Mouse (Mus musculus) ES-E14 (cell line): ENCODE measurements at regions not wholly inside any gene's neighbourhood (a gene's known extent, or its start where the extent isn't known, plus 50 kb on each side); places are given as distances from the start of the nearest gene placed in this dataset.

Experiments used
- DNase-seq: peaks from one replicate; pipeline ENCODE4 v3.0.0-alpha.2; 2013; ENCODE audit warnings: low read depth, low spot score
- H3K27ac ChIP-seq: 2 replicates; pipeline ENCODE4 v1.5.1; 2012; ENCODE audit warnings: low read depth, mild to moderate bottlenecking, low read length, moderate library complexity, mixed read lengths; ENCODE audit not compliant: poor library complexity, insufficient read depth, severe bottlenecking
- H3K36me3 ChIP-seq: 2 replicates; pipeline ENCODE4 v1.6.1; 2012; ENCODE audit warnings: mild to moderate bottlenecking, low read length, moderate library complexity, mixed read lengths; ENCODE audit not compliant: control insufficient read depth, poor library complexity, insufficient read depth, severe bottlenecking
- H3K4me1 ChIP-seq, 2 experiments: fragments of 150-350 bp in 1 of 2; sonication (generic) in 1 of 2; 2 replicates each; pipeline ENCODE4 v1.6.1; 2012; ENCODE audit warnings: low read length in 2 of 2, mild to moderate bottlenecking in 1 of 2, mixed read lengths in 1 of 2; ENCODE audit not compliant: control insufficient read depth in 2 of 2, insufficient read depth in 2 of 2, poor library complexity in 1 of 2
- H3K4me3 ChIP-seq, 2 experiments: fragments of 150-350 bp in 1 of 2; sonication (generic) in 1 of 2; 2 replicates each; pipeline ENCODE4 v1.5.1; 2012; ENCODE audit warnings: low read length in 2 of 2, low read depth in 1 of 2, mild to moderate bottlenecking in 1 of 2, mixed read lengths in 1 of 2; ENCODE audit not compliant: insufficient read depth in 1 of 2, poor library complexity in 1 of 2, severe bottlenecking in 1 of 2
- H3K9ac ChIP-seq: 2 replicates; pipeline ENCODE4 v1.6.1; 2012; ENCODE audit warnings: low read depth, mild to moderate bottlenecking, low read length, mixed read lengths; ENCODE audit not compliant: poor library complexity, insufficient read depth, severe bottlenecking
- H3K9me3 ChIP-seq: fragments of 150-350 bp; sonication (generic); 2 replicates; pipeline ENCODE4 v1.6.1; 2012; ENCODE audit warnings: low read depth, mild to moderate bottlenecking, low read length; ENCODE audit not compliant: control insufficient read depth, insufficient read depth
- CHD2 ChIP-seq: IDR thresholded peaks from 2 replicates; pipeline ENCODE4 v1.6.1; 2014; ENCODE audit warnings: mild to moderate bottlenecking, low read depth, low read length, inconsistent platforms
- HCFC1 ChIP-seq: IDR thresholded peaks from 2 replicates; pipeline ENCODE4 v1.6.1; 2012; ENCODE audit warnings: low read length, inconsistent platforms, borderline replicate concordance; ENCODE audit not compliant: insufficient read depth
- MAFK ChIP-seq: IDR thresholded peaks from 2 replicates; pipeline ENCODE4 v1.6.1; 2014; ENCODE audit warnings: mild to moderate bottlenecking, low read depth, low read length, inconsistent platforms; ENCODE audit not compliant: insufficient read depth
- ZC3H11A ChIP-seq: IDR thresholded peaks from 2 replicates; pipeline ENCODE4 v1.6.1; 2012; ENCODE audit warnings: low read depth, mild to moderate bottlenecking, inconsistent platforms, low read length, borderline replicate concordance
- ZNF384 ChIP-seq: IDR thresholded peaks from 2 replicates; pipeline ENCODE4 v1.6.1; 2012; ENCODE audit warnings: low read depth, low read length, inconsistent platforms
- in situ Hi-C, 2 experiments: fragments of 600-800 bp; cut with MboI; formaldehyde crosslinking; loops; one replicate each; pipeline ENCODE4 v1.15.1; 2025; ENCODE audit warnings: low sequenced_read_pairs in 2 of 2, inconsistent platforms in 1 of 2; ENCODE audit not compliant: unreplicated experiment in 2 of 2

DNA sequence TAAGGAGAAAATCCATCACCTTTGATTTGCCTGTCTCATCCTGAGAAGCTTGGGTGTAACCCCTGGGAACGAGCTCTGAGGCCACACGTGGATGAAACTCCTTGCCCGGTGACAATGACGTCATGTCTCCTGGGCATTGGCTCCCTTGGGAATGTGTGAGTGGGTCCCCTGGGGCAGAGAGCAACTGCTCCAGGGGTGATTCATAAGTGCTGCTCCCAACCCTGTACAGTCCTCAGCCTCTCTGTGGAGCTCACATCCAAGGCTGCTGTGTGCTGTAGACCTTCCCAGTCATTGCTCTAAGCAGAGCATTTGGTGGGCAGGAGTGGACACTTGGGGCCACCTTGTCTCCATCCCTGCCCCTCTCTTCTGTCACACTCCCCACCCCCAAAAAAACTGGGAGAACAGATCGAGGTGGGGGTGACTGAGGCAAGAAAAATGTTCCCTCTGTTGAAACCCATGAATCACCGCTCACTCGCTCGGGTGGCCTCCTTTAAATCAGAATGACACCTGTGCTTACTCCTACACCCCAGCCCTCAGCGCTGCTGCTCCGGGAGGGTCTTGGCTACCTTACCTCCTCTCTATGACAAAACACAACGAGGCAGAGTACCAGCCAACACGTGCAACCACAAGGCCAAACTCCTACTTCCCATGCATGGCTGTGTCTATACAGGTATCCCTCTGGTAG is 321.3 kb downstream of the Sox9 start:
- Histone ChIP-seq H3K4me1 (no peaks in the 10 kb centered on the region), H3K27ac (no peak overlapping the region), H3K4me3 (no peak overlapping the region), H3K9me3 (no peaks in the 10 kb centered on the region), H3K36me3 (no peaks in the 10 kb centered on the region), H3K9ac (no peak overlapping the region)
- in situ Hi-C loops, result no loop called here
- TF ChIP-seq MAFK (no peak), HCFC1 (no peak), ZC3H11A (no peak), CHD2 (no peak), ZNF384 (no peak)
- DNase-seq, result no peak

DNA sequence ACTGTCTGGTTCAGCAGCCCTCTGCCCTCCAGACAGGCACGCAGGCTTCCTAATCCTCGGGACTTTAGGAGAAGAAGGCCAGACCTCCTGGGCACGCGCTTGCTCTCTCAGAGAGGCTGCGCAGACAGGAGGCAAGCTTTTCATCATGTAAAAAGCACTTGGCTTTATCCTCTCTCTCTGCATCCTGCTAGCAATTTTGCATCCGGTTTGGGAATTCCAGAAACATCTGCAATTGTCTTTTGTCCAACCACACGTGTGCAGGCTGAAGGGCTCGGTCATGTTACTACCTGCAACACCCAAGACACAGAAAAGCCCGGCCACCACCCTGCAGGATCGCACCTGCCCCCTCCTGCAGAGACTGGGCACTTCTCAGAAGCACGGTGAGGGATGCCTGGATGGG is 323.3 kb downstream of the Sox9 start:
- in situ Hi-C loops, result no loop called here
- Histone ChIP-seq H3K9ac (no peak overlapping the region), H3K4me1 (no peaks in the 10 kb centered on the region), H3K36me3 (no peaks in the 10 kb centered on the region), H3K27ac (no peak overlapping the region), H3K4me3 (no peak overlapping the region), H3K9me3 (no peaks in the 10 kb centered on the region)
- TF ChIP-seq CHD2 (no peak), MAFK (no peak), ZC3H11A (no peak)
- no peak for DNase-seq

DNA sequence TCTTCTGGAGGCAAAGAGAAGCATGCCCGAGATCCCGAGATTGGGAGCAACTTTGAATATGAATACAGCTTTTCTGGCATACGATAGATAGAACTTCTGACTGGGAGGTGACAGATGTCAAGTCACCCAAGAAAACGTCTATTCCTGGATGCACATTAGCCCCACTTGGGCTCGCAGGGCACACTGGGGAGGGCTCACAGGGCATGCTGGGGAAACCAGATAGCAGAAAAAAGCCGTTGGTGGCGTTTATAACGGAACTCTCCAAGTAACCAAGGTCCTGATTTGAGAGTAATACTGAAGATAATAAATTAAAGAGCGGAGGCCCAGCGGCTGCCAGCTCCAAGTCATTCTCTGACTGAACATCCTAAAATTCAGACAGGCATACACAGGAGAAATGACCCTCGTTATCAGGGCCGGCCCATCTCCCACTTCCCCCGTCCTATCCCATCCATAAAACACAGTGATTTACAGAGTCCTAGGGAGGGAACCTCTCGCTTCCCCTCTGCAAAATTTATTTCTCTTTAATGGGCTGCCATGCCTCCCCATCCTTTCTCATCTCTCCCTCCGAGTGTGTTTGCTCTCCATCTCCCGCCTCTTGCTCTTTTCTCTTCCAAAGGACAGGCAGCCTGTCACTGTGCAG is 325.3 kb downstream of the Sox9 start:
- in situ Hi-C loops, result no loop called here
- Histone ChIP-seq H3K4me1 (no peaks in the 10 kb centered on the region), H3K27ac (no peak overlapping the region)

DNA sequence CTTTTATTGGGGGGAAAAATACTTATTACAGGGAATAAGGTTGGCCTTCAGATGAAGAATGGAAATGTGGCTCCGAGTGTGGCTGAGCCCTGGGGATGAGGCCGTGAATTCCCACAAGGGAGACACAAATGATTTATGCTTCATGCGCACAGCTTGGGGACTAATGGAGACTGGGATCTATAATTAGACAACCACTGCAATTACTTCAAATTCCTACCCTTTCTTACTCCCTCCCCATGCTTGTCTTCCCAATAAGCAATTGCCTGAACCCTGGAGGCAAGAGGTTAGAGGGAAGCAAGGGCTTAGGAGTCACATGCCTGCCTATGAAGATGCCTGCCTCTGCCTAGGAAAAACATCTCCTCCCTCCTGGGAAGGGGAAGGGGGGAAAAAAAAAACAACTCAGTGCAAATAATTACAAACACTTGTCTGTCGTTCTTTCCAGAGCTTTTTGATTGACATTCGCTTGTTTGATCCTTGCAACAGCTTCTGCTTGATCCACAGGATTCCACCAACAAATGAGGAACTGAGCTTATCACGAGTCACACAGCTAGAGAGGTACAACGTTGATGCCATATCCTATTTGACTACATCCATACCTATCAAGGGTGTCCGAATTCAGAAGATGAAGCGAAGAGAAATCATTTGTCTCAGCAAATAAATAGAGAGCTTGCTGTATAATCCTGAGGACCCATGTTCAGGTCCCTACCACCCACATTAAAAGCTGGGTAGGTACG is 326.1 kb downstream of the Sox9 start:
- no peak overlapping the region for H3K9ac ChIP-seq
- no peaks in the 10 kb centered on the region for H3K9me3 ChIP-seq
- TF ChIP-seq CHD2 (no peak), ZNF384 (no peak), MAFK (no peak), HCFC1 (no peak), ZC3H11A (no peak)
- H3K4me3 ChIP-seq, result no peak overlapping the region
- H3K36me3 ChIP-seq, result no peaks in the 10 kb centered on the region
- DNase-seq, result no peak
- in situ Hi-C loops, result no loop called here
- H3K27ac ChIP-seq, result no peak overlapping the region
- H3K4me1 ChIP-seq, result no peaks in the 10 kb centered on the region

More for the DNA sequence above, 325.3 kb downstream of the Sox9 start:
- TF ChIP-seq MAFK, result no peak
- TF ChIP-seq CHD2, result no peak
- TF ChIP-seq HCFC1, result no peak
- no peak for TF ChIP-seq ZC3H11A
- no peak for TF ChIP-seq ZNF384
- no peak overlapping the region for H3K4me3 ChIP-seq
- H3K9ac ChIP-seq, result no peak overlapping the region
- no peaks in the 10 kb centered on the region for H3K9me3 ChIP-seq
- no peaks in the 10 kb centered on the region for H3K36me3 ChIP-seq
- no peak for DNase-seq
